ENCODE assay signal across 8 mouse cellular contexts in the genomic region with DNA sequence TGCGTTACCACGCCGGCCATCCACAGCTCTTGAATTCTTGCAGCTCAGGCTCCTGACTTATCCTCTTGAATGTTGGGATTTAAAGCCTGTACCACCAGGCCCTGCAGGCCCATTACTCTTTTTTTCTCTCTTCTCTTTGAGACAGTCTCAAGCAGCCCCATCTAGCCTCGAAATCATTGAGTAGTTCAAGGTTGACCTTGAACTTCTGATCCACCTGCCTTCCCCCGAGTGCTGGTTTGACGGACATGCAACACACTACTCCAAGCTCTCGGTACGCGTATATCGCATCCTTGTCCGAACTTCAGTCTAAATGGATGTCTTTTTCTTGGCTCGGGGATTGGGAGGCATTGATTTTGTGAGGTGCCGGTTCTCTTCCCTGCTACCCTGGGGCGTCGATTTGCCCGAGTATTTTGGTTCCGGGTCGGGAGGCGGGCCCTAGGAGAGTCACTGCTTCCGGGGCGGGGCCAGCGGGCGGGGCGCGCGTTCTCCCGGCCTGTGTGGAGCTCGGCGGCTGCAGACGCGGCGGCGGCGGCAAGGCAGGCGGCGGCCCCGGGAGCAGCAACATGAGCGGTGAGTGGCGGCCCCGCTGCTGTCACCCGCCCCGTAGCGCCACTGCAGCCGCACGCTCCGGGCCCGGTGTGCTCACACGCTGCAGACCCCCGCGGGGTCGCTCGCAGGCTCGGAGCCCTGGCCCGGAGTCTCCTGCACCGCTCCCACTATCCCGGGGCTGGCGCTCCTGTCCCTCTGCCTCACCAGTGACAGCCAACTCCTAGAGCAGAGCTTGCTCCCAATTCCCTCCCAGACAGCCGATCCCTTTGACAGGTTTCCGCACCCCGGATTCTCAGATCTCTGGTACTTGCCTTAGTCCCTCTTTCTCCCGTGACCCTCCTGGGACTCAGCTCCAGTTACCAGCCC. TPM values are rescaled to one million over a fixed set of nuclear protein-coding genes. Genes with fewer than 3 reads are reported as not detected.
DNase-seq lines count a peak whose midpoint lies in the region; ATAC-seq lines count a peak whose summit lies in the region.

A gene (plus strand): TSS at position 500 of the 915 bp plus-strand sequence.

- H3K9me3 ChIP-seq in heart, embryonic 13.5 days = no peaks in the 10 kb centered on the region
- H3K9me3 ChIP-seq in liver, embryonic 12.5 days (replicated peaks) = no peaks in the 10 kb centered on the region
- no peaks in the 10 kb centered on the region for H3K9me3 ChIP-seq in stomach, embryonic 15.5 days

- peak within 1 kb of the TSS; percentile 90 for H3K4me3 ChIP-seq in heart, embryonic 13.5 days
- peak within 1 kb of the TSS; percentile 80 for H3K4me3 ChIP-seq in liver, embryonic 12.5 days
- H3K4me3 ChIP-seq in stomach, embryonic 15.5 days (replicated peaks) = peak within 1 kb of the TSS; percentile 84

- peak within 1 kb of the TSS; percentile 99 for H3K4me2 ChIP-seq in heart, embryonic 13.5 days
- H3K4me2 ChIP-seq in liver, embryonic 12.5 days = peak within 1 kb of the TSS; percentile 95
- peak within 1 kb of the TSS; percentile 86 for H3K4me2 ChIP-seq in stomach, embryonic 15.5 days

- H3K4me1 ChIP-seq in heart, embryonic 13.5 days = peaks cover 16% of the 10 kb centered on the region
- H3K4me1 ChIP-seq in liver, embryonic 12.5 days = peaks cover 17% of the 10 kb centered on the region
- H3K4me1 ChIP-seq in stomach, embryonic 15.5 days = peaks cover 10% of the 10 kb centered on the region; the same call in 1 of the 2 replicates

- WGBS in heart, embryonic 13.5 days = 4% methylated on average over 56 of the region's 61 CpGs
- WGBS in liver, embryonic 12.5 days (ENCODE audit: insufficient replicate concordance) = 5% methylated on average over 59 of the region's 61 CpGs
- 5% methylated on average over 53 of the region's 61 CpGs for WGBS in stomach, embryonic 15.5 days

- peak; percentile 94 for DNase-seq in CD4-positive helper T cell, adult 2 months (ENCODE audit: low read depth, low spot score)
- peak; percentile 82 for DNase-seq in brain, embryonic 18.5 days (ENCODE audit: low read depth, low spot score)
- DNase-seq in kidney, postnatal 10 days = peak; percentile 99
- peak; percentile 93 to 96 for DNase-seq in natural killer cell, adult 2 months (ENCODE audit: low spot score in 2 of 2)

- ATAC-seq in erythroid progenitor cell, adult 5-6 weeks (replicated peaks; ENCODE audit: low FRiP score, poor library complexity, severe bottlenecking) = peak; percentile 97
- peak; percentile 88 for ATAC-seq in heart, embryonic 13.5 days (ENCODE audit: extremely low read depth, insufficient number of reproducible peaks, low FRiP score, low TSS enrichment)
- ATAC-seq in liver, embryonic 12.5 days = peak; percentile 95
- ATAC-seq in stomach, embryonic 15.5 days (ENCODE audit: insufficient read depth, low FRiP score, low read depth) = peak; percentile 98

- no peaks in the 10 kb centered on the region for H3K36me3 ChIP-seq in heart, embryonic 13.5 days
- H3K36me3 ChIP-seq in liver, embryonic 12.5 days = no peaks in the 10 kb centered on the region
- no peaks in the 10 kb centered on the region for H3K36me3 ChIP-seq in stomach, embryonic 15.5 days

- H3K27ac ChIP-seq in heart, embryonic 13.5 days (replicated peaks) = peak within 1 kb of the TSS; percentile 89
- H3K27ac ChIP-seq in liver, embryonic 12.5 days = peak within 1 kb of the TSS; percentile 84
- H3K27ac ChIP-seq in stomach, embryonic 15.5 days = peak within 1 kb of the TSS; percentile 60

- H3K27me3 ChIP-seq in heart, embryonic 13.5 days (replicated peaks) = no peaks in the 10 kb centered on the region
- no peaks in the 10 kb centered on the region for H3K27me3 ChIP-seq in liver, embryonic 12.5 days (replicated peaks)
- H3K27me3 ChIP-seq in stomach, embryonic 15.5 days (replicated peaks) = no peaks in the 10 kb centered on the region

- H3K9ac ChIP-seq in heart, embryonic 13.5 days = peak within 1 kb of the TSS; percentile 95
- H3K9ac ChIP-seq in liver, embryonic 12.5 days = peak within 1 kb of the TSS; percentile 88
- peak within 1 kb of the TSS; percentile 58 for H3K9ac ChIP-seq in stomach, embryonic 15.5 days

RNA-seq across cellular contexts. Expression of the gene that starts here (rescaled TPM):
- total RNA-seq in erythroid progenitor cell, adult 5-6 weeks (2015; ENCODE audit: low replicate concordance) = 8.4 and 16.2 TPM in 2 replicates
- total RNA-seq in erythroid progenitor cell, adult 5-6 weeks (2017; ENCODE audit: low replicate concordance) = 7.3 and 13.6 TPM in 2 replicates
- polyA plus RNA-seq in heart, embryonic 13.5 days (2015; fragmentation: Nextera tagmentation; extraction: Ambion mirVana) = 6.0 and 7.4 TPM in 2 replicates
- polyA plus RNA-seq in liver, embryonic 12.5 days (2016; fragmentation: Nextera tagmentation; extraction: Ambion mirVana) = 4.6 and 4.9 TPM in 2 replicates
- polyA plus RNA-seq in stomach, embryonic 15.5 days (2015; fragmentation: Nextera tagmentation; extraction: Ambion mirVana) = 10.1 and 10.4 TPM in 2 replicates

Comparison
In these comparisons a context has a peak if more than half of its experiments do, and no peak if none do; other contexts are left out.
1. Peak in every context shown above with its lines: DNase-seq, ATAC-seq, H3K4me3 ChIP-seq and H3K27ac ChIP-seq.